Mouse (Mus musculus) neural tube, embryonic 15.5 days (tissue): ENCODE data around the gene Lpp. TPM values are rescaled to one million over a fixed set of nuclear protein-coding genes. Genes with fewer than 3 reads are reported as not detected.

Source experiments
- ATAC-seq: fragments of 200-750 bp; cut with Nextera tagmentation; 2 replicates; pipeline ENCODE4 v1.8.0; 2017; ENCODE audit warnings: mild to moderate bottlenecking, moderate TSS enrichment, moderate library complexity; ENCODE audit not compliant: low FRiP score
- H3K27ac ChIP-seq: fragments of 300-500 bp; sonication (generic); replicated peaks from 2 replicates; pipeline ENCODE4 v1.5.1; 2015; ENCODE audit warnings: mild to moderate bottlenecking, inconsistent platforms
- H3K27me3 ChIP-seq: fragments of 300-500 bp; sonication (generic); replicated peaks from 2 replicates; pipeline ENCODE4 v1.6.1; 2015; ENCODE audit warnings: inconsistent platforms
- H3K36me3 ChIP-seq: fragments of 300-500 bp; sonication (generic); 2 replicates; pipeline ENCODE4 v1.6.1; 2015; ENCODE audit warnings: inconsistent platforms
- H3K4me1 ChIP-seq: fragments of 300-500 bp; sonication (generic); 2 replicates; pipeline ENCODE4 v1.6.1; 2015; ENCODE audit warnings: inconsistent platforms
- H3K4me2 ChIP-seq: fragments of 300-500 bp; sonication (generic); 2 replicates; pipeline ENCODE4 v1.6.1; 2015; ENCODE audit warnings: inconsistent platforms, mild to moderate bottlenecking, moderate library complexity
- H3K4me3 ChIP-seq: fragments of 300-500 bp; sonication (generic); replicated peaks from 2 replicates; pipeline ENCODE4 v1.5.1; 2015; ENCODE audit warnings: mild to moderate bottlenecking, inconsistent platforms
- H3K9ac ChIP-seq: fragments of 300-500 bp; sonication (generic); replicated peaks from 2 replicates; pipeline ENCODE4 v1.6.1; 2015; ENCODE audit warnings: mild to moderate bottlenecking, inconsistent platforms
- H3K9me3 ChIP-seq: fragments of 300-500 bp; sonication (generic); replicated peaks from 2 replicates; pipeline ENCODE4 v1.6.1; 2016; ENCODE audit warnings: inconsistent platforms
- WGBS: fragments of 180-500 bp; shearing (Covaris S2); methylation state at CpG from one replicate; pipeline ENCODE4 v1.1.7; 2015; ENCODE audit warnings: mixed read lengths; 5-methylcytosine and 5-hydroxymethylcytosine counted together
- polyA plus RNA-seq: library from polyadenylated mRNA; unstranded; fragments of >200 nt; fragmentation: Nextera tagmentation; extraction: Ambion mirVana; gene quantifications from 2 replicates; pipeline ENCODE4 v1.2.1, GENCODE M21; 2015

Gene Lpp
- polyA plus RNA-seq, 1 experiment from 2014 or later: 10.6 TPM

GRCm38 (mm10) chr16:24506740-24507139 lies 113.4 kb downstream of the Lpp start:
- 75% methylated on average over 4 of the region's 4 CpGs for WGBS
- peaks cover 28% of the 10 kb centered on the region for H3K4me1 ChIP-seq
- no peak overlapping the region for H3K27ac ChIP-seq
- H3K4me3 ChIP-seq: no peak overlapping the region
- no peaks in the 10 kb centered on the region for H3K36me3 ChIP-seq
- no peak overlapping the region for H3K9ac ChIP-seq
- H3K9me3 ChIP-seq: no peaks in the 10 kb centered on the region
- no peak overlapping the region for H3K4me2 ChIP-seq
- no peak for ATAC-seq
- no peaks in the 10 kb centered on the region for H3K27me3 ChIP-seq

- H3K4me3 ChIP-seq: no peak overlapping the region
- no peak overlapping the region for H3K9ac ChIP-seq
- WGBS: 95% methylated on average over 5 of the region's 5 CpGs
- H3K4me2 ChIP-seq: no peak overlapping the region
- peaks cover 21% of the 10 kb centered on the region for H3K4me1 ChIP-seq
- no peaks in the 10 kb centered on the region for H3K27me3 ChIP-seq
- no peaks in the 10 kb centered on the region for H3K36me3 ChIP-seq
- ATAC-seq: no peak
- H3K9me3 ChIP-seq: no peaks in the 10 kb centered on the region
- H3K27ac ChIP-seq: no peak overlapping the region
These were observed 114.7 kb downstream of the Lpp start for GRCm38 (mm10) chr16:24507927-24508540.

- no peak for ATAC-seq
These were observed 115.9 kb downstream of the Lpp start for GRCm38 (mm10) chr16:24509100-24509812.

GRCm38 (mm10) chr16:24509813-24510166 lies 116.5 kb downstream of the Lpp start:
- no peak for ATAC-seq
- H3K9ac ChIP-seq: no peak overlapping the region

More at GRCm38 (mm10) chr16:24509100-24509812, 115.9 kb downstream of the Lpp start:
- Histone ChIP-seq H3K27ac (no peak overlapping the region), H3K4me2 (no peak overlapping the region), H3K9me3 (no peaks in the 10 kb centered on the region), H3K9ac (no peak overlapping the region), H3K36me3 (no peaks in the 10 kb centered on the region), H3K4me1 (peaks cover 21% of the 10 kb centered on the region), H3K27me3 (no peaks in the 10 kb centered on the region), H3K4me3 (no peak overlapping the region)
- 54% methylated on average over 5 of the region's 5 CpGs for WGBS

GRCm38 (mm10) chr16:24513228-24513627 lies 119.9 kb downstream of the Lpp start:
- Histone ChIP-seq H3K9me3 (no peaks in the 10 kb centered on the region), H3K4me3 (no peak overlapping the region), H3K4me1 (peaks cover 15% of the 10 kb centered on the region), H3K9ac (no peak overlapping the region), H3K4me2 (no peak overlapping the region), H3K36me3 (no peaks in the 10 kb centered on the region), H3K27me3 (no peaks in the 10 kb centered on the region), H3K27ac (no peak overlapping the region)
- no peak for ATAC-seq
- WGBS: 92% methylated on average over 4 of the region's 4 CpGs

More at GRCm38 (mm10) chr16:24509813-24510166, 116.5 kb downstream of the Lpp start:
- Histone ChIP-seq H3K27ac (no peak overlapping the region), H3K9me3 (no peaks in the 10 kb centered on the region), H3K4me1 (peaks cover 19% of the 10 kb centered on the region), H3K4me2 (no peak overlapping the region), H3K4me3 (no peak overlapping the region), H3K27me3 (no peaks in the 10 kb centered on the region), H3K36me3 (no peaks in the 10 kb centered on the region)
- 34% methylated on average over 1 of the region's 1 CpGs for WGBS

GRCm38 (mm10) chr16:24514802-24515727 lies 121.8 kb downstream of the Lpp start:
- no peaks in the 10 kb centered on the region for H3K4me1 ChIP-seq
- 93% methylated on average over 11 of the region's 11 CpGs for WGBS

GRCm38 (mm10) chr16:24516993-24517392 lies 123.7 kb downstream of the Lpp start:
- 89% methylated on average over 3 of the region's 3 CpGs for WGBS
- H3K9ac ChIP-seq: no peak overlapping the region
- H3K27ac ChIP-seq: no peak overlapping the region
- no peak overlapping the region for H3K4me2 ChIP-seq
- H3K4me1 ChIP-seq: no peaks in the 10 kb centered on the region
- no peaks in the 10 kb centered on the region for H3K27me3 ChIP-seq
- H3K4me3 ChIP-seq: no peak overlapping the region
- ATAC-seq: no peak
- H3K36me3 ChIP-seq: no peaks in the 10 kb centered on the region
- no peaks in the 10 kb centered on the region for H3K9me3 ChIP-seq

More at GRCm38 (mm10) chr16:24514802-24515727, 121.8 kb downstream of the Lpp start:
- no peak overlapping the region for H3K9ac ChIP-seq
- H3K27me3 ChIP-seq: no peaks in the 10 kb centered on the region
- ATAC-seq: no peak
- no peak overlapping the region for H3K4me2 ChIP-seq
- H3K27ac ChIP-seq: no peak overlapping the region
- no peaks in the 10 kb centered on the region for H3K36me3 ChIP-seq
- no peak overlapping the region for H3K4me3 ChIP-seq
- H3K9me3 ChIP-seq: no peaks in the 10 kb centered on the region

GRCm38 (mm10) chr16:24517501-24518042 lies 124.3 kb downstream of the Lpp start:
- H3K9ac ChIP-seq: no peak overlapping the region
- H3K36me3 ChIP-seq: no peaks in the 10 kb centered on the region
- ATAC-seq: no peak
- no peak overlapping the region for H3K4me3 ChIP-seq
- H3K27me3 ChIP-seq: no peaks in the 10 kb centered on the region
- H3K27ac ChIP-seq: no peak overlapping the region
- H3K4me1 ChIP-seq: no peaks in the 10 kb centered on the region
- 76% methylated on average over 9 of the region's 9 CpGs for WGBS
- no peak overlapping the region for H3K4me2 ChIP-seq
- no peaks in the 10 kb centered on the region for H3K9me3 ChIP-seq

- Histone ChIP-seq H3K9me3 (no peaks in the 10 kb centered on the region), H3K27ac (no peak overlapping the region), H3K4me1 (no peaks in the 10 kb centered on the region), H3K27me3 (no peaks in the 10 kb centered on the region), H3K4me3 (no peak overlapping the region), H3K9ac (no peak overlapping the region), H3K36me3 (no peaks in the 10 kb centered on the region), H3K4me2 (no peak overlapping the region)
- 80% methylated on average over 7 of the region's 7 CpGs for WGBS
- ATAC-seq: no peak
These were observed 125.5 kb downstream of the Lpp start for GRCm38 (mm10) chr16:24518785-24519184.

GRCm38 (mm10) chr16:24527219-24527618 lies 133.9 kb downstream of the Lpp start:
- Histone ChIP-seq H3K4me3 (no peak overlapping the region), H3K9ac (no peak overlapping the region), H3K27me3 (no peaks in the 10 kb centered on the region), H3K9me3 (no peaks in the 10 kb centered on the region), H3K4me2 (no peak overlapping the region), H3K36me3 (no peaks in the 10 kb centered on the region), H3K27ac (no peak overlapping the region), H3K4me1 (no peaks in the 10 kb centered on the region)
- WGBS: 93% methylated on average over 7 of the region's 7 CpGs
- no peak for ATAC-seq

- H3K27me3 ChIP-seq: no peaks in the 10 kb centered on the region
- no peaks in the 10 kb centered on the region for H3K9me3 ChIP-seq
- 79% methylated on average over 2 of the region's 2 CpGs for WGBS
- no peak for ATAC-seq
- H3K27ac ChIP-seq: no peak overlapping the region
- H3K36me3 ChIP-seq: no peaks in the 10 kb centered on the region
- H3K9ac ChIP-seq: no peak overlapping the region
- no peaks in the 10 kb centered on the region for H3K4me1 ChIP-seq
- H3K4me3 ChIP-seq: no peak overlapping the region
- no peak overlapping the region for H3K4me2 ChIP-seq
These were observed 138.4 kb downstream of the Lpp start for GRCm38 (mm10) chr16:24531681-24532080.
